Mouse (Mus musculus) heart, postnatal 36 days (tissue): Measurements from ENCODE around the gene Olfr92. TPM values are rescaled to one million over a fixed set of nuclear protein-coding genes. Genes with fewer than 3 reads are reported as not detected.
A peak's percentile ranks its signal among the peaks of the same experiment; 100 is the strongest.
"Not testable (repeated sequence)": the region's sequence is repeated elsewhere in the genome, so short reads cannot be mapped to it uniquely, and the experiment has no call there.

Source experiments
- DNase-seq, 2 experiments: peaks; one replicate each; pipeline ENCODE4 v3.0.0; 2021 to 2022
- intact Hi-C: fragments of 180-260 bp; cut with DNase I; formaldehyde crosslinking; loops from one replicate; pipeline ENCODE4 v1.15.1; 2025
- total RNA-seq, 2 experiments: library from RNA; stranded (reverse); gene quantifications; 2 replicates each; pipeline ENCODE4 v1.2.3; 2021

The Olfr92 gene
- total RNA-seq, result not detected

- DNase-seq, result no peak
- intact Hi-C loops, result loop anchor here (1.0 kb wide), 1 partner anchor 61 kb away; no protein-coding TSS in a partner anchor
These were observed at the start of gene Olfr92 for GRCm38 (mm10) chr17:37119988-37120387. TSS of gene Olfr92 (minus strand) at chr17:37120088.

- DNase-seq, result no peak
These were observed 41.5 kb upstream of the Olfr92 start, which contains the start of gene Olfr93 for GRCm38 (mm10) chr17:37161394-37161793. TSS of gene Olfr93 (minus strand) at chr17:37161494.

GRCm38 (mm10) chr17:37131366-37131765, 11.5 kb upstream of the Olfr92 start:
- DNase-seq, intact Hi-C loops: not testable (repeated sequence)

More at GRCm38 (mm10) chr17:37161394-37161793, 41.5 kb upstream of the Olfr92 start, which contains the start of gene Olfr93:
- intact Hi-C loops, result no loop called here

GRCm38 (mm10) chr17:37098178-37098577, 21.7 kb downstream of the Olfr92 start, which contains the start of gene Olfr91:
TSS of gene Olfr91 (minus strand) at chr17:37098278.
- intact Hi-C loops, result no loop called here
- no peak for DNase-seq

- no peak for DNase-seq
- intact Hi-C loops, result no loop called here
These were observed 26.6 kb downstream of the Olfr92 start for GRCm38 (mm10) chr17:37093289-37093688.

GRCm38 (mm10) chr17:37092198-37092597, 27.7 kb downstream of the Olfr92 start:
- intact Hi-C loops, result no loop called here
- DNase-seq, result no peak

GRCm38 (mm10) chr17:37088399-37088798, 31.5 kb downstream of the Olfr92 start, which contains the start of gene Olfr90:
TSS of gene Olfr90 (minus strand) at chr17:37088499.
- intact Hi-C loops, result no loop called here
- no peak for DNase-seq

- no peak for DNase-seq
- intact Hi-C loops, result no loop called here
These were observed 34.3 kb downstream of the Olfr92 start for GRCm38 (mm10) chr17:37085545-37085944.

- no peak for DNase-seq
- intact Hi-C loops, result no loop called here
These were observed 35.3 kb downstream of the Olfr92 start for GRCm38 (mm10) chr17:37084632-37085031.

GRCm38 (mm10) chr17:37083327-37083726, 36.6 kb downstream of the Olfr92 start:
- peak; percentile 51 to 60 for DNase-seq
- intact Hi-C loops, result loop anchor here (1.0 kb wide), 1 partner anchor 120 kb away; no protein-coding TSS in a partner anchor

- no peak for DNase-seq
- intact Hi-C loops, result no loop called here
These were observed 38.2 kb downstream of the Olfr92 start for GRCm38 (mm10) chr17:37081659-37082058.

GRCm38 (mm10) chr17:37080119-37080518, 39.8 kb downstream of the Olfr92 start:
- DNase-seq, result peak; percentile 11 to 17
- intact Hi-C loops, result no loop called here

- intact Hi-C loops, result no loop called here
- DNase-seq, result no peak
These were observed 40.9 kb downstream of the Olfr92 start for GRCm38 (mm10) chr17:37078990-37079389.

- intact Hi-C loops, result no loop called here
- DNase-seq, result no peak
These were observed 41.7 kb downstream of the Olfr92 start for GRCm38 (mm10) chr17:37078193-37078592.

GRCm38 (mm10) chr17:37075766-37076165, 44.1 kb downstream of the Olfr92 start:
- intact Hi-C loops, result no loop called here
- no peak for DNase-seq

GRCm38 (mm10) chr17:37075181-37075580, 44.7 kb downstream of the Olfr92 start:
- intact Hi-C loops, result no loop called here
- no peak for DNase-seq

- no peak for DNase-seq
- intact Hi-C loops, result no loop called here
These were observed 47.1 kb downstream of the Olfr92 start for GRCm38 (mm10) chr17:37072730-37073276.

- intact Hi-C loops, result no loop called here
These were observed 47.7 kb downstream of the Olfr92 start for GRCm38 (mm10) chr17:37072080-37072729.

GRCm38 (mm10) chr17:37070121-37070520, 49.8 kb downstream of the Olfr92 start:
- intact Hi-C loops, result no loop called here

More at GRCm38 (mm10) chr17:37072080-37072729, 47.7 kb downstream of the Olfr92 start:
- DNase-seq, result no peak

GRCm38 (mm10) chr17:37067861-37068260, 52.0 kb downstream of the Olfr92 start:
- DNase-seq, result no peak
- intact Hi-C loops, result no loop called here

More at GRCm38 (mm10) chr17:37070121-37070520, 49.8 kb downstream of the Olfr92 start:
- DNase-seq, result no peak

GRCm38 (mm10) chr17:37065993-37066392, 53.9 kb downstream of the Olfr92 start:
- intact Hi-C loops, result no loop called here
- DNase-seq, result no peak
